12 mouse cellular contexts compared by ENCODE assay signal in the genomic region with DNA sequence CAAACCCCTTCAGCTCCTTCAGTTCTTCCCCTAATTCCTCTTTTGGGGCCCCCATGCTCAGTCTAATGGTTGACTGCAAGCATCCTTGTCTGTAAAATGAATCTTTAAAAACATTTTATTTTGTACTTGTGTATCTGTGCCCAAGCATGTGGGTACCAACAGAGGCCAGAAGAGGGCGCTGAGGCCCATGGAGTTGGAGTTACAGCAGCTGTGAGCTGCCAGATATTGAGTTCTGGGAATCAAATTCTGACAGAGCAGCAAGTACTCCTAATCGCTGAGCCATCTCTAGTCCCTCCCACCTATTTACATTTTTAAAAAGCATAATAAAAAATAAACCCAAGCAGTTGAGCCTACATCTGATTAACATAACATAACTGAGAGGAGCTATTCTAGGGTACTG. TPM values are rescaled to one million over a fixed set of nuclear protein-coding genes. Genes with fewer than 3 reads are reported as not detected.
DNase-seq lines count a peak whose midpoint lies in the region; ATAC-seq and TF ChIP-seq lines count a peak whose summit lies in the region.
"Had no signal": no experiment of that assay in that cellular context is flagged by ENCODE, and none has a peak within 500 bp of the region (broad histone marks: within the 10 kb centered on the region; RNA-seq: fewer than 3 reads in every experiment).

No protein-coding gene starts in this region.

- no peak overlapping the region for H3K4me2 ChIP-seq in heart, embryonic 11.5 days
- H3K4me2 ChIP-seq in stomach, postnatal 0 days (replicated peaks; ENCODE audit: low read depth), result no peak overlapping the region
- H3K4me2 ChIP-seq: stomach, embryonic 15.5 days had no signal

- H3K27me3 ChIP-seq in heart, embryonic 11.5 days (ENCODE audit: control insufficient read depth, insufficient read depth, low read length), result no peaks in the 10 kb centered on the region
- no peaks in the 10 kb centered on the region for H3K27me3 ChIP-seq in stomach, postnatal 0 days (ENCODE audit: control insufficient read depth, insufficient read depth, low read length)
- H3K27me3 ChIP-seq: stomach, embryonic 15.5 days had no signal

- no peak for ATAC-seq in heart, embryonic 11.5 days (replicated peaks; ENCODE audit: insufficient number of reproducible peaks, low FRiP score, low TSS enrichment)
- no peak for ATAC-seq in stomach, postnatal 0 days (ENCODE audit: low FRiP score, low TSS enrichment)

- no peak overlapping the region for H3K9ac ChIP-seq in heart, embryonic 11.5 days (ENCODE audit: low read depth, low read length)
- no peak overlapping the region for H3K9ac ChIP-seq in stomach, postnatal 0 days (ENCODE audit: low read length)
- H3K9ac ChIP-seq: stomach, embryonic 15.5 days had no signal

- no peak overlapping the region for H3K4me3 ChIP-seq in heart, embryonic 11.5 days (ENCODE audit: low read depth, low read length)
- no peak overlapping the region for H3K4me3 ChIP-seq in stomach, postnatal 0 days (ENCODE audit: low read depth, low read length)
- H3K4me3 ChIP-seq: hindbrain, embryonic 10.5 days; stomach, embryonic 15.5 days had no signal

- H3K27ac ChIP-seq in heart, embryonic 11.5 days (ENCODE audit: low read depth, low read length), result no peak overlapping the region
- no peak overlapping the region for H3K27ac ChIP-seq in stomach, postnatal 0 days (replicated peaks)
- H3K27ac ChIP-seq: hindbrain, embryonic 10.5 days; stomach, embryonic 15.5 days had no signal

- H3K4me1 ChIP-seq in heart, embryonic 11.5 days (ENCODE audit: control insufficient read depth, insufficient read depth, low read length), result peaks cover 41% of the 10 kb centered on the region
- peaks cover 13% of the 10 kb centered on the region for H3K4me1 ChIP-seq in stomach, postnatal 0 days (replicated peaks; ENCODE audit: control insufficient read depth, insufficient read depth)

- H3K36me3 ChIP-seq in heart, embryonic 11.5 days (ENCODE audit: control insufficient read depth, insufficient read depth, low read length), result no peaks in the 10 kb centered on the region
- H3K36me3 ChIP-seq in stomach, postnatal 0 days (ENCODE audit: control insufficient read depth, insufficient read depth, low read length), result no peaks in the 10 kb centered on the region
- H3K36me3 ChIP-seq: hindbrain, embryonic 10.5 days; stomach, embryonic 15.5 days had no signal

- peak; percentile 59 for TF ChIP-seq CTCF in stomach, postnatal 0 days (IDR thresholded peaks at IDR 0.05; ENCODE audit: low read depth)

- peak; percentile 36 for DNase-seq in heart, postnatal 4 days
- DNase-seq in thymus, postnatal 14 days, result peak; percentile 24
- DNase-seq in thymus, postnatal 0 days (ENCODE audit: low spot score), result no peak
- peak; percentile 4 for DNase-seq in c-Kit-negative CD71-positive TER-119-positive erythroid progenitor cells, embryonic 14.5 days (ENCODE audit: low read depth, low spot score)
- DNase-seq in stomach, postnatal 0 days (ENCODE audit: low spot score), result peak; percentile 24
- no peak for DNase-seq in right cerebral cortex, adult 2 months (ENCODE audit: low spot score in 2 of 2)
- no peak for DNase-seq in Muller cell, postnatal 12 days (ENCODE audit: inconsistent ontology term)
- DNase-seq: gastrocnemius, postnatal 14 days; kidney, postnatal 25 days had no signal

- WGBS in heart, embryonic 11.5 days (ENCODE audit: insufficient replicate concordance), result 59% methylated on average over 2 of the region's 2 CpGs
- 76% methylated on average over 2 of the region's 2 CpGs for WGBS in stomach, postnatal 0 days

- TF ChIP-seq EP300 in stomach, postnatal 0 days (optimal IDR thresholded peaks at IDR 0.05), result no peak

- H3K9me3 ChIP-seq in heart, embryonic 11.5 days (replicated peaks; ENCODE audit: control insufficient read depth, low read length), result no peaks in the 10 kb centered on the region
- H3K9me3 ChIP-seq in stomach, postnatal 0 days (ENCODE audit: control insufficient read depth, low read length), result no peaks in the 10 kb centered on the region
- H3K9me3 ChIP-seq: hindbrain, embryonic 10.5 days; stomach, embryonic 15.5 days had no signal

RNA-seq across cellular contexts. Expression of a gene that starts 53.4 kb away (rescaled TPM):
- 1 to 10 TPM; 6.8 to 8.0 TPM for total RNA-seq in heart, postnatal 4 days (2021)
- 36.1 and 42.8 TPM in 2 replicates for polyA plus RNA-seq in heart, embryonic 11.5 days (2014; fragmentation: Nextera tagmentation; extraction: Ambion mirVana)
- polyA plus RNA-seq in thymus, postnatal 0 days (2015; fragmentation: Nextera tagmentation; extraction: Ambion mirVana), result 33.1 and 37.4 TPM in 2 replicates
- polyA plus RNA-seq in stomach, postnatal 0 days (2015; fragmentation: Nextera tagmentation; extraction: Ambion mirVana), result 7.4 and 8.0 TPM in 2 replicates

Comparison
In these comparisons a context has a peak if more than half of its experiments do, and no peak if none do; other contexts are left out.
1. DNase-seq: peak in heart, postnatal 4 days (single experiment), thymus, postnatal 14 days (single experiment), c-Kit-negative CD71-positive TER-119-positive erythroid progenitor cells, embryonic 14.5 days (single experiment) and stomach, postnatal 0 days (single experiment); none in thymus, postnatal 0 days (single experiment), right cerebral cortex, adult 2 months (0 of 2) and Muller cell, postnatal 12 days (single experiment).